Mouse (Mus musculus): ENCODE measurements around the gene Gm11758. TPM values are rescaled to one million over a fixed set of nuclear protein-coding genes. Genes with fewer than 3 reads are reported as not detected.
"Not testable (repeated sequence)": the region's sequence is repeated elsewhere in the genome, so short reads cannot be mapped to it uniquely, and the experiment has no call there.

The Gm11758 gene
- total RNA-seq (2021): not detected
- long read RNA-seq, experiment 1: 0 reads
- long read RNA-seq, experiment 2: 0 reads

- DNase-seq (ENCODE audit: low spot score in 2 of 2): not testable (repeated sequence)
Observed at GRCm38 (mm10) chr4:73876166-73876565, at the start of gene Gm11758. Gene Gm11758, minus strand, starts transcription at chr4:73876266.

- not testable (repeated sequence) for DNase-seq (ENCODE audit: low spot score in 2 of 2)
Observed at GRCm38 (mm10) chr4:73920660-73921059, 44.6 kb upstream of the Gm11758 start, which contains the start of gene Gm11756. Gene Gm11756, minus strand, starts transcription at chr4:73920760.

DNA sequence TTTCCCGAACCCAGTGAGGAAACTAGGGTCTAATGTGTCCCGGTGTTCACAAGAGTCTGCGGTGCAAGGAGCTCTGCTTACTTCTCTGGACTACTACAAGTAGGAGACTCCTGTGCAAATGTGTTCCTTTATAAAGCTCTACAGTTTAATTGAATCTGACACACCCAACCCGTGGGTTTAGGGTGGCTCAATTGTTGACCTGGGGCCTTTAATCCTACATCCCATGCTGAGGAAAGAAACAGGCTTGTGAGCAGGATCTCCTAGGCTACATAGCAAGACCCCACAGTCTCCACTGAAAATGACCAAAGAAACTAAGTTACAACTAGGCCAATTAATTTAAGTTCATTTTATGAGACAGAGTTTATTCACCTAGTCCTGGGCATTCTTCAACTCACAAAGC is 29.8 kb upstream of the Gm11758 start, which contains the start of gene Gm13871:
Gm13871 (minus strand) TSS at position 101 of the 400 bp plus-strand sequence.
- not testable (repeated sequence) for DNase-seq (ENCODE audit: low spot score in 2 of 2)

GRCm38 (mm10) chr4:73891012-73891411 is 14.9 kb upstream of the Gm11758 start, which contains the start of gene Gm11757:
Gene Gm11757, minus strand, starts transcription at chr4:73891112.
- DNase-seq (ENCODE audit: low spot score in 2 of 2): not testable (repeated sequence)

DNA sequence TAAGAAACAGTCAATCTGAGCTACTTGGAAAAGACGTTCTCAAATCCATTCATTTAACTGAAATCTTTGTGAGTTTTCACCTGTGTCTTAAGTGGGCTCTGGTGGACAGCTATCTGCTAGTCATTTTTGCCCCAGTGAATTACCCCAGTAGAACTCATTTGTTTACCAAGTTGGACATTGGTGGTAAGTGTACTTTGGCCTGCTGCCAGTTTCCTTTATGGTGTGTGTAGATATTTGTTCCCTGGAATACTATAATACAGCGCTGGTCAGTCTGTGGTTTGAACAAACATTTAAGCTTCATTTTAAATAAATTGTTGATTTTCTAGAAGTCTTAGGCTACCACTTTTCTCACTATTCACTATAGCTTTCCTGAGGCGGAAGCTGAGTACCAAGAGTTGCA is 49.5 kb downstream of the Gm11758 start:
- DNase-seq (ENCODE audit: low spot score in 2 of 2): no peak

Other genes with a start within 250 kb of the Gm11758 start
- not detected for gene Gm11236, start 238.1 kb downstream of the Gm11758 start, total RNA-seq (2021)
- gene Gm11239, start 207.9 kb downstream of the Gm11758 start, total RNA-seq (2021): not detected
- gene Gm428, start 192.8 kb downstream of the Gm11758 start, total RNA-seq (2021): not detected
- gene Rasef, start 85.3 kb downstream of the Gm11758 start, total RNA-seq (2021): not detected
- gene Gm11757, start 14.8 kb upstream of the Gm11758 start, total RNA-seq (2021): not detected
- gene Gm13871, start 29.7 kb upstream of the Gm11758 start, total RNA-seq (2021): not detected
- gene Gm11756, start 44.5 kb upstream of the Gm11758 start, total RNA-seq (2021): not detected
- not detected for gene 2310002L09Rik, start 74.6 kb upstream of the Gm11758 start, total RNA-seq (2021)
- gene Frmd3, start 137.2 kb upstream of the Gm11758 start, total RNA-seq (2021): 1 to 10 TPM; 5.1 to 6.2 TPM

Data from left cerebral cortex, adult 18-20 months (tissue).